Mouse (Mus musculus) liver, postnatal 0 days (tissue): ENCODE data around the gene Cldn3.
A peak's percentile ranks its signal among the peaks of the same experiment; 100 is the strongest.

Experiments
- CTCF ChIP-seq: sonication (generic); IDR thresholded peaks from 2 replicates; pipeline ENCODE4 v1.5.1; 2016; ENCODE audit warnings: antibody characterized with exemption, low read depth
- EP300 ChIP-seq: IDR thresholded peaks from 2 replicates; pipeline ENCODE4 v1.6.1; 2016; ENCODE audit warnings: antibody characterized with exemption, low read depth, mild to moderate bottlenecking

- TF ChIP-seq EP300 (peak; percentile 76; the same call in 1 of the 2 replicates), CTCF (no peak)
These were observed 9.8 kb upstream of the Cldn3 start for GRCm38 (mm10) chr5:134976164-134976563.
